Mouse (Mus musculus): ENCODE measurements around the gene Dlg4.
A peak's percentile ranks its signal among the peaks of the same experiment; 100 is the strongest.

Gene Dlg4

DNA sequence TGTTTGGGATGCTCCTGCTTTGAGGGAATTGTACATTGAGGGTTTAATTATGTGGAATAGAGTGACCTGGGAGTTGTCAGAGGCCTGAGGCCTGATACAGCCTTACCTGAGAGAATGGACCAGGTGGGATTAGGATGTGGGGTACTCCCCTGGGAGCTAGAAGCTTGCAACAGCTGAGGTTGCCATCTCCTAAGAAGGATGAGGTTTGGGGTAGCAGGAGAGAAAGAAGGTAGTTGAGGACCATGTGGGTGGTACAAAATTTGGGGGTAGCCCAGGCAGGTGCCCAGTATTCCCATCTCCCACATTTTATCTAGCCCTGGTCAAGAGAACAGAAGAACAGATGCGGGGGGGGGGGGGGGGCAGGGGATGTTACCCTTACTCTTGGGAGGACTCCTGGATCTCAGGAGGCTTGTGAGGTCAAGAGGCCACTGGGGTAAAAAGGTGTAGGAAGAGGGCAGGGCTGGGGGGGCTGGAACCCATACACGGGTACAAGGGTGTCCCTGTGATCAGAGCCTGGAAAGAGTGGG lies 2.8 kb downstream of the Dlg4 start:
- no peak for DNase-seq (ENCODE audit: low read depth, low spot score)

DNA sequence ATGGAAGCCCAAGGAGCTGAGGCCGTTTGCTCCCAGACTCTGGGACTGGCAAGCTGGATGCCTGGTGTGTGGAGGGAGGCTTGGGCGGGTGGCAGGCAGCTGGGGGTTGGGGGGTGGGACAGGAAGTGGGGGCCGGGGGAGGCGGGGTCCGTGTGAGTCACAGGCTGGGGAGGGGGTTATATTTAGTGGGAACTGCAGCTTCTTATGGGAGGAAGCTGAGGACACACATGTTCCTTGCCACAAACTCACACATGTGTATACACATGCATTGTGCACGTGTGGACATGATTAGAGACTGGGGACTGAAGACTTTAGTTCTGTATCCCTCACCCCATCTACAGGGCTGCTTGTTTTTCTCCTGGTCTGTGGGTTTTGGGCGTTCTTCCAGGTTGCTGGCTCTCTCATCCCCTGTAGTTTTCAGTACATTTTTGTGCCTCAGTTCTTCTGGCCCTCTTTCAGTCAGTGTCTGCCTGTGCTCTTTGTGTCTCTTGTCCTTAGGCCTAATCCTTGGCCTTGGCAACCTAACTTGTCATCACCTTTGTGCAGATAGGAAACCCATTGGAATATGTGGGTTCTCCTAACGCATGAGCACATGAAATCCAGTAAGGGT lies 3.4 kb downstream of the Dlg4 start:
- DNase-seq (ENCODE audit: low read depth, low spot score): no peak

DNA sequence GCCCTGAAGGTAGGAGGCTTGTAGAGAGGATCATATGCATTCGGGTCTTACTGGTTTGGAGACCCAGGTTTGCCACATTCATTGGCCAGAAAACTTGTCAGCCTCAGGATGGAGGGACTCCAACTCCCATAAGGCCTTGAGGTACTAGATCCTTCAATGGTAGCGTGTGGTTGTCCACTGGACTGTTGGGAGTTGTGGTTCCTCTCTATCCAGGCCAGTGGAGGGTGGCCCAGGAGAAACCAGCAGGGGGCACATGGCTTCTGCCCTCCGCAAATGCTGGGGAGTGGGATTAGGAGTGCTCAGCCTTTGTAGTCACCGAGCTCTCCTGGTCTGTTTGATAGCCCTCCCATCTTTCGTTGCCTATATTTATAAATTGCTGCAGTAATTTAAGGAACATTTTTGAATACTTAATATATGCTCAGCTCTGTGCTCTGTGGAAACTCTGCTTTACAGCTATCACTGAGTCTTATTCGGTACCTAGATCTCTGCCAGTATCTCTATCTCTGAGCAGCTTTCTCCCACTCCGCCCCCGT lies 4.1 kb downstream of the Dlg4 start:
- DNase-seq (ENCODE audit: low read depth, low spot score): no peak

DNA sequence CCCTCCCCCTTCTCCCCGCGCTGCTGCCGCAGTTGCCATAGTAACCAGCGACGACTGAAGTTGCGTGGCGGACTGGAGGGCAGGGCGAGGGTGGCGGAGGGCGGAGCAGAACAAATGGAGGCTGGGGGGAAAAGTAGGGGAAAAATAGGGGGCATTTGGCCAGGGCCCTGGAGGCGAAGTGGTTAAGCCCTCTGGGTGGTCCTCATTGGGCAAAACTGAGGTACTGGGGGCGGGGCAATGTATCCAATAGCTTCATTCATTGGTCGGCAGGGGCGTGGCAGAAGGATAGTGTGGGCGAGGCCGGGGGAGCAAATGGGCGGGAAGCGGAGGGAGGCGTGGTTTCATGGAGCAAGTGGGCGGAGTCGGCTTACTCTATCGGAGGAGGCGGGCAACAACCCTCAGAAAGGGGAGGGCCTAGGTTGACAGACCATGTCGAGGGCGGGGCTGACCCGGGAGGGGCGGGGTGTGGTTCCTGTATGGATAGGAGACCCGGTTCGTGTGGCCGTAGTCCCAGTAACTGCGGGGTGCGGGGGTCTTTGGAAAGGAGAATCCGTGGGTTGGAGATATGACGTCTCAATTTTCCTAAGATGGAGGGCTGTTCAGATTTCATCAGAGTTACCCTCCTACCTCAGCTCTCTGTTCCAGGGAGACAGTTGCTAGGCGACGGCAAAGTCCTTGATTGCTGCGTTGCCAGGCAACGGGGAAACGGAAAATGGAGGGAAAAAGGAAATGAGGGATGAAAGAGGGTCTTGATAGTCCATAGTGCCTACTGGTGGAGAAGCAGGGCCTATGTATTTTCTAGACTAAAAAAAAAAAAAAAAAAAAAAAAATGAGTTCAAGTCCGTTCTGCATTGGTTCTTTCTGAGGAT lies 4.8 kb downstream of the Dlg4 start:
- peak; percentile 97 for DNase-seq (ENCODE audit: low read depth, low spot score)

DNA sequence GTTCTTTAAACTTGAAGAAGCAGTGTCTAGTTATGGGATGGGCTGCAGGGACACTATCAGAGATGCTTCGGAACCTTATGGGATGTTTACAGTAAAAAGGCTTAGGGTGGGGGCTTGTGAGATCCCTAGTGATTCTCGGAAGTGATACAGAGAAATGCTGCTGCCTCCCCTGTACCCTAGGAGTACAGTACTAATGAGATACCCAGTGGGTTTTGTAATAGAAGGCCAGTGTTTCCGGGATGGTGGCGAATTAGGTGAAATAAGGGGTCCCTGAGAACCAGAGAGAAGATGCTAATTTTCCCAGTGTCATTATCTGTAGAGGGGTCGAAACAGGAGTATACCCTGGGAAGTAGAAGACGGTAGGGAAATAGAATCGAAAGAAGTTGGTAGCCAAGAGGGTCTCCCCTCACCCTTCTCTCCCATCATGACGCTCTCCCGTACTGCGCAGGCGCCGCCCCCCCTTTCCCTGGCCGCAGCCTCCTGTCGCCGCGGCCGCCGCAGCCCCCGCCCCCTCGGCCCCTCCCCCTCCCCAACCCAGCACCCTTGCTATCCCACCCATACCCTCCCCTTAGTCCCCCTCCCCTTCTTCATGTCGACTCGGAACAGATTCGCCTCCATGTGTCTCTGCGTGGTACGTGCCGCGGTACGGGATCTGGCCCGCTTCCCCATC lies 6.9 kb downstream of the Dlg4 start:
- no peak for DNase-seq (ENCODE audit: low read depth, low spot score)

DNA sequence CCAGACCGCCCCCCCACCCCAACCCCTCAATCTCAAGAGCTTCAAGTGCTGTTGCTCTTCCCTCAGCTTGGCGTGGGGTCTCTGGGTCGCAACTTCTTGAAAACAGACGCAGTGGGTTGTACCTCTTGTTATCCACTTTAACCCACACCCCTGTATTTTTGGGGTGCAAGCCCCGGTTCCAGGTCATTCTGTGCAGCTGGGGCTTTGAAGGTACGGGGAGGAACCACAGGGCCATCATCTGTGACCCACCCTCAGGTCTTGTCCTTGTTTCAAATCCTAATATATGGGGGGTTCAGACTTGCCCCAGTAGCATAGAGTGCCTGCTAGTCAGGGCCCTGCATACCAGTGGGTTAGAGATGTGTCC lies 7.4 kb downstream of the Dlg4 start:
- no peak for DNase-seq (ENCODE audit: low read depth, low spot score)

DNA sequence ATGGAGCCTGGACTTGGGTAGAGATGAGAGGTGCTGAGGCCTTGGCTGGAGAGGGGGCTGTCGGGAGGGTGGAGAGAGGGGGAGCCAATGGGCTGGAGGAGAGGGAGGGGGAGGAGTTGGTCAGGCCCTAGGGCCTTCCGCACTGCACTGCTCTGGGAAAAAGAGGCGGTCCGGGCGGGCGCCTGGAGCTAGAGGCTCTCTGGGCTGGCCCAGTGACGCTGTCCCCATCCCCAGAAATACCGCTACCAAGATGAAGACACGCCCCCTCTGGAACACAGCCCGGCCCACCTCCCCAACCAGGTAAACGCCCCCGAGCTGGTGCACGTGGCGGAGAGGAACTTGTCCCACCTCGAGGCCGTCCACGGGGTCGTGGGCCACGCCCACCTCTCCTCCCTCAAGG lies 9.9 kb downstream of the Dlg4 start:
- no peak for DNase-seq (ENCODE audit: low read depth, low spot score)

DNA sequence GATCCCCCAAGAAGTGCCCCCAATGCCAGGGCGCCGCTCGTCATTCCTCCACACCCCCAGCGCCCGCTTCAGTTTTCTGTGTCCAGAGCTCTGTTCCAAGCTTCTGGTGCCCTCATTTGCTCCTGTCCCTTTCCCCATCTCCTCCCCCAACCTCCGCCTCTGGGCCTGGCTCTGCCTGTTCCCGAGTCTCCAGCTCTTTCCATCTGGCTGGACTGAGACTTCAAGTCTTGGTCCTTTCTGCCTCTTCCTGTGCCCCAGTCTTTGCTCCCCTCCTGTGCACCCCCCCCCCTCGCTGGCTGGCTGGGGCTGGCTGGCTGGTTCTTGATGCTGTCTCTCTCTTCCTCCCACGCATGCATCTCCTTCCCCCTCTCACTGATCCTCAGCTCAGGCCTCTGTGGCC lies 10.7 kb downstream of the Dlg4 start:
- DNase-seq (ENCODE audit: low read depth, low spot score): no peak

DNA sequence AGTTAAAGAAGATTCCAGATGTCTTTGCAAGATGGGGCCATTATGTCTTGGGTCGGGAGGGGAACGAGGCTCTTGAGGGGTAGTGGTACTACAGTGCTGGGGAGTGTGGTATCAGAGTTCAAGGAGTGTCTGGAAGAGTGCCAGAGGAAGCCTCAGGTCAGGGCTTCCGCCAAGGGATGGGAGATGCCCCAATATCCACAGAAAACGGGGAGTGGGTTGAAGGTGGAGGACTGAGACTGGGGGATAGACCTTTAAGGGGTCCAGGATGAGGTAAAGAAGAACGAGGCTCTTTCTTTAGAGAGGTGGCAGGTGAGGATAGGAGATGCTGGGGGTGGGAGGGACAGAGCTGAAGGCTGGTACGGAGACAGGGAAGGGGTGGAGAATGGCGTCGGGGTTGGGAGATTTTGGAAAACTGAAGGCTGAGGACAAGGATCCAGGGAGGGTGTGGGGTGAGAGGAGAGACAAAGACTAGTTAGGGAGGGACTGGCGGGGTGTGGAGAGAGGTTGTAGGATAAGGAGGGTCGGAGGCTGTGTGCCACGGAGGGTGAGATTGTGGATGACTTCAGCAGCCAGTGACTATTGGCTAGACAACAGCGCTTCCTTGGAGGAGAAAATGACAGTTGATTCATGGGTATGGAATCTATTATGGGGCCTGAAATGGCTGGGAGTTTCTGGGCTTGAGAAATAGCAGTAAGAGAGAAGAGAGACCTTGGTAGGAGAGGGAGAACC lies 11.8 kb downstream of the Dlg4 start:
- no peak for DNase-seq (ENCODE audit: low read depth, low spot score)

DNA sequence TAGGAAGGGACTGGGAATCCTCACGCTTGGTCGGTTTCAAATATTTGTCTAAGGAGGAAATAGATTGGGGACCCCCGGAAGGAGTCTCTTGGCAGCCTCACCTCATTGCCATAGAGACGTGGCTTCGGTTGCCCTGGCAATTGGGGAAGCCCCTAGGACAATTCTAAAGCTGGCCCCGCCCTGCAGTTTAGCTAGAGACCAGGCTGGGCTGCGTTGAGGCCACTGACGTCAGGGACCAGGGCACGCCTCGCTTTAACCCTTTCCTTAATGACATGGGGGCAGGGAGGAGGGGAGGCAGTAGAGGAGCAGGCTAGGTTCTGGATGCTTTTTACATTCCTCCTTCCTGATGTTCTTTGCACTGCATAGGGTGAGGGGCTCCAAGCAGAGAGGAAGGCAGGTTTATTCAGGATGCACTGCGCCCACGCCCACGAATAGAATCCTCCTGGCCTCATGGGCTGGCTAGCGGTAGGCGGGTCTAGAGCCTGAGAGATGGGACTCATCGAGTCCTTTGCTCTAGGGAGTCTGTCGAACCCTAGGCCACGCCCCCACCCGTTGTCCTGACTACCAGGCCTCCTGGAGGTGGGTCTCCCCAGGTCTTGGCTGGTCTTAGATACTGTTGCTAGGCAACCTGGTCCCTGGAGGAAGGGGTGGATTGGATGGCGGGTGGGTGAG lies 12.5 kb downstream of the Dlg4 start:
- DNase-seq (ENCODE audit: low read depth, low spot score): peak; percentile 90

DNA sequence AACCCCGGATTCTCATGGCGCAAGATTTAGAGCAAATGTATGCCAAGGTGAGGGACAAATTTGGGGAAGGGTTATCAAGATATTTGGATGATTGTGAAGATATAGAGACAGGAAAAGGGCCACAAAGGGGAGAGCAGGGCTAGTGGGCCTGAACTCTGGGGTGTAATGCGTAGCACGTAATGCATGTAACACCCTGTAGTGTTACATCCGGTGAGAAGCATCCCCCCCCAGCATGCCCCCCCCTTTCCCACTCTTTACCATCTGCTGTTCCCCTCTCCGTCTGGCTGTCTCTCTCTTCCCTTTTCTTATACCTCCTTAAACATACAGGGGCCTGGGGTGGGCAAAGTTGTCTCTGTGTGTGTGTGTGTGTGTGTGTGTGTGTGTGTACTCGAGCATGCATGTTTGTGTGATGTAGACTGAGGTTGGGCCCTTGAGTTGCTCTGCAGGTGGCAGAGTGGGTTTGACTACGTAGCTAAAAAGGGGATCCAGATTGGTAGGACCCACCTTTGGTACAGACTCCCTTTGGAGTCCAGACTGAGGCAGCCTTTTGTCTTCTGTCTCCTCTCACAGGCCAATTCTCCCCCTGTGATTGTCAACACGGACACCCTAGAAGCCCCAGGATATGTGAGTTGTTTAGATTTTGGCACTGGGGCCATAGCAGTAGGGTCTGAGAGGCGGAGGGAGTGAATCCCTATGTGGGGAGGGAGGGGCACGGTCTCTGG lies 13.2 kb downstream of the Dlg4 start:
- DNase-seq (ENCODE audit: low read depth, low spot score): no peak

DNA sequence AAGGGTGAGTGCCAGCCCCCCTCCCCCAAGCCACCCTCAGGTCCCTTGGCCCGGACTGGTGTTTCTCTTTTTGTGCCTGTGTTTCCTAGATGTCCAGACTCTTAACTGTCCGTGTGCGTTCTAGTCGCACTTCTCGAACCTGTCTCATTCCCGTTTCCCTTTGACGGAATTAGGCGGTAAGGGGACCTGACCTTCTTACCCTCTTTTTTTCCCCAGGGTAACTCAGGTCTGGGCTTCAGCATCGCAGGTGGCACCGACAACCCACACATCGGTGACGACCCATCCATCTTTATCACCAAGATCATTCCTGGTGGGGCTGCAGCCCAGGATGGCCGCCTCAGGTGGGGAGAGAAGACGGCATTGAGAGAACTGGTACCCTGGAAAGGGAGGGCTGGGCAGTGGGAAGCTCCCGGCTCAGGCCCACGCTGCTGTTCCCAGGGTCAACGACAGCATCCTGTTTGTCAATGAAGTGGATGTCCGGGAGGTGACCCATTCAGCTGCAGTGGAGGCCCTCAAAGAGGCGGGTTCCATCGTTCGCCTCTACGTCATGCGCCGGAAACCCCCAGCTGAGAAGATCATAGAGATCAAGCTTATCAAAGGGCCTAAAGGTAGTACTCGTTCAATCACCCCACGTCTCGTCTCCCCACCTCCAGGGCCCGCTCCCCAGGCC lies 14.0 kb downstream of the Dlg4 start:
- DNase-seq (ENCODE audit: low read depth, low spot score): no peak

DNA sequence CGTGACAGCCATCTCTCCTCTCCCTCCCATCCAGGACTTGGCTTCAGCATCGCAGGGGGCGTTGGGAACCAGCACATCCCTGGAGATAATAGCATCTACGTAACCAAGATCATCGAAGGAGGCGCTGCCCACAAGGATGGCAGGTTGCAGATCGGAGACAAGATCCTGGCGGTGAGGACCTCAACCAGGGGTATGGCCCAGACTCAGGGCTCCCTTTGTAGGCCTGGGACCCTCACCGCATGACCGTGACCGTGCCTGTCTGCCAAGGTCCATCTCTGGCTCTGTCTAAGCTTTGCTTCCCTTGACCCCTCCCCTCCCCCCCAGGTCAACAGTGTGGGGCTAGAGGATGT lies 14.6 kb downstream of the Dlg4 start:
- DNase-seq (ENCODE audit: low read depth, low spot score): no peak

DNA sequence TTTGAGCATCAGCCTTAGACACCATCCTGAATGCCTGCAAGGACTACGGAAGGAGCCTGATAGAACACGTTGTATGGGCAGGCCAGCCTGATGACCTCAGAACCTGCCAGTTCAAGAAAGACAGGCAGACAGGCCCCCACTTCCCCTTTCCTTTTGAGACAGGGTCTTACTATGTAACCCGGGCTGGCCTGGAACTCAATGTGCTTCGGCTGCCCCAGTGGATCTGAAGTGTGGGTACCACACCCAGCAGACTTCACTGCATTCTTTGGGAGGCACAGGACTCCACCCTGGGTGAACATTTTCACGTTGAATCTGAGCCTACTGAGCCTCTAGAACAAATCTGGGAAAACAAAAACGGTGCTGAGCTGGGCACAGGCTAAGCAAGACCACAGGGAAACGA lies 21.4 kb downstream of the Dlg4 start:
- no peak for DNase-seq (ENCODE audit: low read depth, low spot score)

DNA sequence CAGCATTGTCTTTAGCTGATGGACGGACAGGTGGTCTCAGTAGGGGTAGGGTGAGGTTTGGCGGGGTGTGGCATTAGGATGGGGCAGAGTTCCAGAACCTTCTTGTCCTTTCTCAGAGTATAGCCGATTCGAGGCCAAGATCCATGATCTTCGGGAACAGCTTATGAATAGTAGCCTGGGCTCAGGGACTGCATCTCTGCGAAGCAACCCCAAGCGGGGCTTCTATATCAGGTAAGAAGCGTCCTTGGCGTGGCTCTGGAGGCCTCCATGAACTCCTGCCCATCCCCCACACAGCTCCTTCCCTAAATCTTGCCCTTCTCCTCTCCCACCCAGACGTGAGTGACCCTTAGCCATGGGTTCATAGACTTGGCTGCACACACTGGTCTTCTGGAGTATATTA lies 22.9 kb downstream of the Dlg4 start:
- no peak for DNase-seq (ENCODE audit: low read depth, low spot score)

DNA sequence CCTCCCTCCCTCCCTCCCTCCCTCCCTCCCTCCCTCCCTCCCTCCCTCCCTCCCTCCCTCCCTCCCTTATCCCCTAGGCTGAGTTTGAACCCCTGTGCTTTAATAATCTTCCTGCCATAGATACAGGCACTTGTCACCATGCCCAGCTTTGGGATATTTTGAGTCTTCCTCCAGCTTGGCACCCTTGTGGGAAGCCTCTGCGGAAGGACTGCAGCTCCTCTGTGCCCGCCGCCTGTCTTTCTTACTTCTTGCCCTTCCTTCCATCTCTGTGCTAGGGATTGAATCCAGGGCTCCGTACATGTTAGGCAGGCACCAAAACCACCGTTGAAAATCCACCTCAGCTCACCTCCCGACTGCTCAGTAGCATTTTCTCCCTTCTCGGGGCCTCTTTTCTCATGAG lies 23.4 kb downstream of the Dlg4 start:
- DNase-seq (ENCODE audit: low read depth, low spot score): no peak

DNA sequence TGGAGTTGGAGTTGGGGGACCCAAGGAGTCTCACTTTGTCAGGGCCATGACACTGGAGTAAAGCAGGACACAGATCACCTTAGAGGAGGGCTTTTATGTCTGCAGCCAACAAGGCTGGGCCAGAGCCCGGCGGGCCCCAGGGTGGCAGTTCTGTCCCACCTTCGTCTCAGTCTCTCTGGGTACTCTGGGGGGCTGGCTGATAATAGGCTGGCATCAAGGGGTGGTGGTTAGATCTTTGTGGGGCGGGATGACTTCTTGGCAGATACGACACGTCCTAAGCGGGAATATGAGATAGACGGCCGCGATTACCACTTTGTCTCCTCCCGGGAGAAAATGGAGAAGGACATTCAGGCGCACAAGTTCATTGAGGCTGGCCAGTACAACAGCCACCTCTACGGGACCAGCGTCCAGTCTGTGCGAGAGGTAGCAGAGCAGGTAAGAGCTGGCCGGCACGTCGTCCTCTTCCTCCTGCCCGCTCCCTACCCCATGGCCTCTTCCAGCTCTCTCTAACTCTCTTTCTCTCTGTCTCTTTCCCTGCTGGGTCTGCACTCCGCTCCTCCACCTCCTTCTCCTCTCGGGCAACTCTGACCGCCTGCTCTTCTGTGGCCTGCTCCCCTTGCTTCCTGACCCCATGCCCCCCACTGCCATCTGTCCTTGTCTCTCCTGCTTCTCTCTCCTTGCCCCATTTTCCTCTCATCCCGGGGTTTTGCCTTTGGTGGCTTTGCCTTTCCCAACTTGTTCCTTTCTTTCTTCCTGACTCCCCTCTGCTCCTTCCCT lies 25.8 kb downstream of the Dlg4 start:
- DNase-seq (ENCODE audit: low read depth, low spot score): no peak

DNA sequence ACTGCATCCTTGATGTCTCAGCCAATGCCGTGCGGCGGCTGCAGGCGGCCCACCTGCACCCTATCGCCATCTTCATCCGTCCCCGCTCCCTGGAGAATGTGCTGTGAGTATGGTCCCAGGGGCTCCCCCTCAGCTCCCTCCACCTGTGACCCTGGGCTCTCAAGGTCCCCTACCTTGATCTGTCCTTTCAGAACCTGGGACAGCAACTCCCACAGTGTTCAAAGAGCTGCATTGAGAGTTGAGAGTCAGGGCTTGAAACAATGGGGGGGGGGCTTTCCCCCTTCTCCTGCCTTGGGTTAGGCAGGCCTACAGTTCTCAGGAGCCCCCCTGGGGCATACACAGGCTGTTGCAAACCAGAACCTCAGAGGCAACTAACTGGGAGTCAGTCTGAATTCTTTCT lies 26.9 kb downstream of the Dlg4 start:
- no peak for DNase-seq (ENCODE audit: low read depth, low spot score)

DNA sequence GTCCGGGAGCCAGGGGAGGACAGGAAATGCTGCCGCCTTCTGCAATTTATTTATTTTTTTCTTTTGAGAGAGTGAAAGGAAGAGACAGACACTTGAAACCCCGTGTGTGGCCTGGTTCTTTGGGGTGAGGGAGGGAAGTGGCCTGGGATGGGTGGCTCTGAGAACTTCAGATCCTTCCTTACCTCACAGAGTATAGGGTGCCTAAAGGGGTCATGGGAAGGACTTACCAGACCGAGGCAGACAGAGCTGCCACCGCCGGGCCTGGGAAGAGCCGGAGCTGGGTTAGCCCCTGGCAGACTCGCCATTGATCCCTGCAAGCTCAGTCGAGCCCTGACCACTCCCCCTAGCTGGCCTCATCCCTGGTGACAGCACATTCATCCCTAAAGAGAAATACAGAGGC lies 28.7 kb downstream of the Dlg4 start:
- no peak for DNase-seq (ENCODE audit: low read depth, low spot score)

All from embryo, embryonic 11.5 days (tissue).